Mouse (Mus musculus) c-Kit-positive CD71-negative TER-119-negative erythroid progenitor cells, embryonic 14.5 days (primary cell): ENCODE data around the gene Itgae.

Experiments used
- DNase-seq: peaks from one replicate; pipeline ENCODE4 v3.0.0-alpha.2; 2013; ENCODE audit warnings: low read depth

The Itgae gene

GRCm38 (mm10) chr11:73090283-73090682, at the start of gene Itgae:
Gene Itgae (plus strand): TSS chr11:73090583.
- DNase-seq = no peak

- no peak for DNase-seq
Observed at GRCm38 (mm10) chr11:73044229-73044755, 46.1 kb upstream of the Itgae start.

- no peak for DNase-seq
Observed at GRCm38 (mm10) chr11:73044789-73045188, 45.6 kb upstream of the Itgae start.

- DNase-seq = peak; percentile 97
Observed at GRCm38 (mm10) chr11:73047542-73047996, 42.8 kb upstream of the Itgae start, which contains the start of gene Ncbp3. Gene Ncbp3 (plus strand): TSS chr11:73047783.

GRCm38 (mm10) chr11:73048030-73048876, 42.1 kb upstream of the Itgae start:
- peak; percentile 39 for DNase-seq

GRCm38 (mm10) chr11:73049335-73049734, 41.0 kb upstream of the Itgae start:
- peak; percentile 85 for DNase-seq

GRCm38 (mm10) chr11:73052795-73053194, 37.6 kb upstream of the Itgae start:
- DNase-seq = no peak

- DNase-seq = no peak
Observed at GRCm38 (mm10) chr11:73057701-73058100, 32.7 kb upstream of the Itgae start.

GRCm38 (mm10) chr11:73059630-73060029, 30.8 kb upstream of the Itgae start:
- no peak for DNase-seq

GRCm38 (mm10) chr11:73061413-73061812, 29.0 kb upstream of the Itgae start:
- DNase-seq = no peak

- DNase-seq = no peak
Observed at GRCm38 (mm10) chr11:73071839-73072238, 18.5 kb upstream of the Itgae start.

GRCm38 (mm10) chr11:73076295-73076694, 14.1 kb upstream of the Itgae start:
- DNase-seq = no peak

- DNase-seq = no peak
Observed at GRCm38 (mm10) chr11:73076733-73077132, 13.7 kb upstream of the Itgae start.

GRCm38 (mm10) chr11:73077211-73077720, 13.1 kb upstream of the Itgae start:
- no peak for DNase-seq

GRCm38 (mm10) chr11:73078615-73079014, 11.8 kb upstream of the Itgae start:
- DNase-seq = no peak

- DNase-seq = no peak
Observed at GRCm38 (mm10) chr11:73080306-73080705, 10.1 kb upstream of the Itgae start.

GRCm38 (mm10) chr11:73084303-73084702, 6.1 kb upstream of the Itgae start:
- DNase-seq = no peak

- no peak for DNase-seq
Observed at GRCm38 (mm10) chr11:73084804-73085231, 5.6 kb upstream of the Itgae start.

- no peak for DNase-seq
Observed at GRCm38 (mm10) chr11:73085391-73085790, 5.0 kb upstream of the Itgae start.

GRCm38 (mm10) chr11:73087700-73088480, 2.5 kb upstream of the Itgae start:
- DNase-seq = no peak

GRCm38 (mm10) chr11:73090826-73091225, 443 bp downstream of the Itgae start:
- DNase-seq = no peak

GRCm38 (mm10) chr11:73092057-73092456, 1.7 kb downstream of the Itgae start:
- no peak for DNase-seq
